Mouse (Mus musculus): ENCODE measurements around the gene Adamts1. TPM values are rescaled to one million over a fixed set of nuclear protein-coding genes. Genes with fewer than 3 reads are reported as not detected.

The Adamts1 gene
- 1 to 10 TPM; 6.5 to 8.2 TPM for total RNA-seq (2021)

DNA sequence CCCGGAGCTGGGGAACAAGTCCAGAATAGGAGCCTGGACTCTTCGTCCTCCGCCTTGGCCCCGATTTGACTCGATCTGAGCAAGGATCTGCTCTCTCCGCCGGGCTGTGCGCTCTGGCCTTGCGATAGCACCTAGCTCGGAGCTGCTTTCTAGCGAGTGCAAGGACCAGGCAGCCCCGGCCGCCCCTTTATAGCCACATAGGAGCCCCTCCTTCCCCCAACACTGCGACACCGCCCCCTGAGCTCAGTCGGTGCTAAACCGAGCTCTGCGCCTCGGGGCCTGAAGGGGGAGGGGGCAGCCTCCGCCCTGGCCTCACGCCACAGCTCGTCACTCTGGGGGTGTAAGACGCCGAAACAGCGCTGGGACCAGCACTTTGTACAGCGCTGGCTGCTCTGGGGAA is at the start of gene Adamts1:
TSS of gene Adamts1 (minus strand) at position 160 of the 400 bp plus-strand sequence.
- peak; percentile 92 for DNase-seq
- intact Hi-C loops (cut with DNase I) = loop anchor here (10.0 kb wide), 1 partner anchor 1592 kb away; no protein-coding TSS in a partner anchor

DNA sequence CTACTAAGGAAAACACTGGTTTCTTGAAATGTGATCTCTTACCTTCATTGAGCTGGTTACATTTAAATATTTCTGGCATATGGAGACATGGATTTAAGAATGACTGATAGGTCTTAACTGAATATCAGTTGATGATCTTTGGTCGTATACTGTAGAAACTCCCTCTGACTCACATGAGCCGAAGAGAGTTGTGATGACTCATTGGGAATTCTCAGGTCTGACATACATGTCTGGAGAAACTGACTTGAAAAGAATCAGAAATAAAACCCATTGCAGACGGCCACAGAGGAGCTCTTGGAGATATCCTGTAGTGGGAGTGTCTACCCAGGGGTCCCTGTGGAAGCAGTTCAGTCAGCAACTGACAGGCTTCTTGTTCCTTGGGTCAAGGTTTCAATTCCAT is 24.2 kb upstream of the Adamts1 start:
- intact Hi-C loops (cut with DNase I) = no loop called here
- no peak for DNase-seq

DNA sequence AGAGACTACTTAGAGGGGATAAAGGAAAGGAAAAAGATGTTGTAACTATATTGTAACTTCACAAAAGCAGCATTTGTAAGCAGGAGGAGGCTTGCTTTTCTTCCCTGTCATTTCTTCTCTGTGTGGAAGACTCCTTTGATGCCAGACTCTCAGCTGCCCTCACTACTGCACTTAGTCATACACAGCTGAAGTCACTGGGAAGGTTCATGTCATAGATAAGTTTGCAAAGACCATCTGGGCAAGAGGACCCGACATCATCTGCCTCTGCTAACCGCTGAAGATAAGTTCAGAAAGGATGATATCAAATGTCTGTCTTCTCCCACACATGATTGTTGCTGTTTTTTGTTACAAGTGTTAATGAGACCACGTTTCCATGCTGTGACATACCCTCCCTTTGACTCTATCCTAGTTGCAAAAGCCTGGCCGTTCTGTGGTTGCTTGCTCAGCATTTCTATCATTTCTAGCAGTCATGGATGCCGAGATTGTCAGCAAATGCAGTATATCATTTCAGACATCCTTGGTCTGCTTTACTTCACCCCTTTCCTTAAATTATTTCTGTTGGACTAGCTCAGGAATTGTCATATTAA is 19.5 kb upstream of the Adamts1 start:
- no peak for DNase-seq
- intact Hi-C loops (cut with DNase I) = no loop called here

DNA sequence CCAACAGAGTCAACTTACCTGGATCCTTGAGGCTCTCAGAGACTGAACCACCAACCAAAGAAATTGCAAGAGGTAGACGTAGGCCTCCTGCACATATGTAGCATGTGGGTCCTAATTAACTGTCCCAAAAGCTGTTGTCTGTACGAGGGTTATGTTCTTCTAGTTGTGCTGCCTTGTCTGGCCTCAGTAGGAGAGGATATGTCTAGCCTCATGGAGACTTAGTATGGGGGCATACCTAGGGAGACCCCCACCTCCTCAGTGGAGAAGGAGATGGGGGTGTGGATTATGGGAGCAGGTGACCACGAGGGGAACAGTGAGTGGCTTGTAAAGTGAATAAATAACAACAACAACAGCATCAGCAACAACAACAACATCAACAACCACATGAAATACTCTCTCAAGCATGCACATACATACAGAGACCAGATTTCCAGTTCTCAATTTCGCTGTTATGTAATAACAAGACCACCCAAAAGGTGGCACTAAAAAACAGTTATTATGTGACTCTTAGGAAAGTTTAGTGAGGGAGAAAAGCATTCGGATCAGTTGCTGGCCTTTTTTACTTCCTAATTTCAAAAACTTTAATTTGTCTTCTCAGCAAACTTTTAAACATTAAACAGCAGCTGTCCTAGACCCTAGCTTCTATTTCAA is 17.0 kb upstream of the Adamts1 start:
- DNase-seq = no peak
- intact Hi-C loops (cut with DNase I) = loop anchor here (1.0 to 5.0 kb wide), 2 partner anchors 482 to 599 kb away; no protein-coding TSS in a partner anchor

DNA sequence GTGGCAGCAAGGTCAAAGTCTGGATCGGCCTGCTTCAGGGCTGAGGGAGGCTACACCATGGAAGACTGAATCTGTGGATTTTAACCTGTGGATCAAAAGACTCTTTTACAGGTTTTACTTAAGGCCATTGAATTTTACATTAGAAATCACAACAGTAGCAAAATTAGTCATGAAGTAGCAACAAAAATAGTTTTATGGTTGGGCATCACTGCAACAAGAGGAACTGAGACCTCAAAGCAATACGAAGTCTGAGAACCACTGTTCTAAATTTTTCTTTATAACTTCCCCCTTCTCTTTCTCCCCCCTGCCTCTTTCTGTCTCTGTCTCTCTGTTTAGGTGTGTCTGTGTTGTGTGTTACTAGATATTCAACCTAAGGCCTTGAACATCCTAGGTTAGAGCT is 11.2 kb upstream of the Adamts1 start:
- intact Hi-C loops (cut with DNase I) = no loop called here
- DNase-seq = no peak

DNA sequence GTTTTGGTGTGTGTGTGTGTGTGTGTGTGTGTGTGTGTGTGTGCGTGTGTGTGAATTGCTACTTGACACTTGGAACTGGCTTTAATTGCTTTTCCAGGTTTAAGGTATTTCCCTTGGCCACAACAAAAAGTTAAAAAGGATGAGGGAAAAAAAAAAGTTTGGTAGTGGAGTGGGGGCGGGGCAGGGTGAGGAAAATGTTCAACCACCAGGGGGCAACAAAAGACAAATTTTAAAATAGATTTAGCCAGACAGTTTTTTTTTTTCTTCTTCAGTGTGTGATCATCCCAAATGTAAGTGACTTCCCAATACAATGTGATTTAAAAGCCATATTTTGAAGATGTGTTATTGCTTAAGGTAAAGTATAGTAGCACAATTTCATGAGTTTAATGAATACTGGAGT is 4.7 kb upstream of the Adamts1 start:
- DNase-seq = peak; percentile 63
- intact Hi-C loops (cut with DNase I) = loop anchor here (2.0 to 10.0 kb wide), 4 partner anchors 835 to 1587 kb away; no protein-coding TSS in a partner anchor

DNA sequence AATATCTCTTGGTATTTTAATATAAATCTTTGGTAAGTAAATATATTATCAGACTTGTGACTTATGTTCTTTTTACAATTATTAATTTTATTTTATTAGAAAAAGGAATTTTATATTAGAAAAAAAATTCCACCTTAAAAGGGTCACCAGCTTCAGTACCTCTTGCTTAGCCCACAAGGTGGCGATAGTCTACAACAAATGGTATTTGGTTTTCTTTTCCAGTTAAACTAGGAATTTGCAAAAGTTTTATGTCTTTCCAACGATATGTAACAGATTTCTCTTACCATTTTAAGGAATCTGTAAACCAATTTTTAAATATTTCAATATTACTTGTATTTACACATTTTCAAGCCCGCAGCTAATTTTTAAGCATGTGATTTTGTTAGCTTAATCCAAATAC is 4.2 kb upstream of the Adamts1 start:
- intact Hi-C loops (cut with DNase I) = loop anchor here (2.0 to 10.0 kb wide), 4 partner anchors 836 to 1588 kb away; no protein-coding TSS in a partner anchor
- DNase-seq = peak; percentile 60

DNA sequence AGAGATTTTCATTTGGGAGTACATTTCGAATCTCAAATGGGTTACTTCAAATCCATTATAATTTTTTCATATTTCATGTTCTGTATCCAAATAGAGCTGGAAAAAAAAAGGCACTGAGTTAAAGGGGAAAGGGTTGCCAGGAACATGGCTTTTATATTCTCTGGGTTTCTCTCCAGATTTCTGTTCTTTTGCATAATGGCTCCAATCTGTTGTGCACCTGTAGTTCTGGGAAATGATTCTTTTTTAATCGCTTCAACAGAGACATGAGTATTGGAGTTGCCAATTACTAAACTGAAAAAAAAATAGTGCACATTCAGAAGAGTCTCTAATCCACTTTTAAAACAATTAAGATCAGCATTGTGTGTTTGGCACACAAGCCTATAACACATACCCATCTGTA is 2.7 kb upstream of the Adamts1 start:
- intact Hi-C loops (cut with DNase I) = loop anchor here (10.0 kb wide), 1 partner anchor 1589 kb away; no protein-coding TSS in a partner anchor
- no peak for DNase-seq

DNA sequence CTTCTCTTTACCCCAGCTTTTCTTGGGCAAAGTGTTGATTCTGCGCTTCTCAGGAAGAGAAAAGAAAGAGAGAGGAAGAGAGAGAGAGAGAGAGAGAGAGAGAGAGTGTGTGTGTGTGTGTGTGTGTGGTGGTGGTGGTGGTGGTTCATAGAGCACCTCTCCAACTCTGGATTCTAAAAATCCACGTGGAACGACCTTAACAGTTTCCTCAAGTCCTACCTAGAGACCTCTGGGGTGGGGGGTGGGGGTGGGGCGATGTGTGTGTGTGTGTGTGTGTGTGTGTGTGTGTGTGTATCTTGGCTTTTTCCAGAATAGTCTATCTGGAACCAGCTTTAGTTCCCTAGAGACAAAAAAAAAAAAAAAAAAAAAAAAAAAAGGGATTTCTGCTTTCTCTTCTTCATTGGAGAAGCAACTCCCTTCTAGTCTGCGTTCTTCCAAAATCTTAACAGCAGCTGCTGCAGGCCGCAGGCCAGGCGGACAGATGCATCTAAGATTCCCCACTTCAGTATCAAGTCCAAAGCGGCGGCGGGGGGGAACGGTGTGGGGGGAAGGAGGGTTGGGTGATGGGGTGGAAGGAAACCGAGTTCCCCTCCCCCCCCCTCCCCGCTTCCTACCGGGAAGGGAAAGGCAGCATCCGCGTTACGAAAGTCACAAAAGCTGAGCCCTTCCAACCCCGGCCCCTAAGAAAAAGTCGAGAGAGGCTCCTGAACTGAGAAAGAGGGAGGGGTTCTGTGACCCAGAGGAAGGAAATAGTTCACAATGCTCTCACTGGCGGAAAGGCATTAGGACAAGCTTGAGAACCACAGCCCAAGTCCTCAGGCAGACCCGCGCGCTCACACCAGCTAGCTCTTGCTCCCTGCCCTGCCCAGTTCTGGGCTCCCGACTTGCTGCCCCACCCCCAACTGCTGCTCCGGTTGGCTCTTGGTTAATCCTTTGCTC is 969 bp upstream of the Adamts1 start:
- DNase-seq = peak; percentile 73

DNA sequence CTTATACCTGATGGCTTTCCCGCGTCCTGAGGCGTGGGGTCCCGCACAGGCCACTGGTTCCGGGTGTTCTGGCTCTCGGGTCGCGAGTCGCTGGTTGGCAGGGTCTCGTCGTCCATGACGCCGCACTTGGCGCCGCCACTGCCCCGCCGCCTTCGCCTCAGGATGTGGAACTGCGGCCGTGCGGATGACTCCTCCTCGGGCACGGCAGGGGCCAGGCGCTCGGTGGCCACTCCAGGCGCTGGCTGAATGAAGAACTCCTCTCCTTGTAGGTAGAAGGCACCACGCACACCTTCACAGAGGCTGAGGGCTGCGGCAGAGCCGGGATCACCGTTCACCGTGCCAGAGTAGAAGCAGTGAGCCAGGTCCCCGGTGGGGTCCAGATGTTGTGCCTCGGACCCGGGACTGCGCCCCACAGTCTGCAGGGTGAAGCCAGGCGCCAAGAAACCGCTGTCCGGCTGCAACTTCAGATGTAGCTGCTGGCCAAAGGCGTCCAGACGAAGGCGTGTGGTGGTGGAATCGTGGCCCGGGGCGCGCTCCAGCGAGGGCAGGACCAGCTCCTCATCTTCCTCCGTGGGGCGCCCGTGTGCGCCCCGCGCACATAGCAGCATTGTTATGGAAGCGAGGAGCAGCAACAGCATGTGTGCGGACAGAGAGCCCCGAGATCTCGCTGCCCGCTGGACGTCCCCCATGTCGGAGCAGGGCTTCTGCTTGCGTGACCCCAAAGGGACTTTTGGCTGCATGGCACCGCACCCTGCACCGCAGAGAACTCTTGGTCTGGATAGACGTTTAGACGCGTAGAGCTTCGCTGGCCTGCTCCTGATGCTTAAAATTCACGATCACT is 722 bp downstream of the Adamts1 start:
- intact Hi-C loops (cut with DNase I) = loop anchor here (10.0 kb wide), 1 partner anchor 1593 kb away; no protein-coding TSS in a partner anchor
- DNase-seq = peak; percentile 63

More for the DNA sequence above, 969 bp upstream of the Adamts1 start:
- intact Hi-C loops (cut with DNase I) = loop anchor here (10.0 kb wide), 1 partner anchor 1591 kb away; no protein-coding TSS in a partner anchor

DNA sequence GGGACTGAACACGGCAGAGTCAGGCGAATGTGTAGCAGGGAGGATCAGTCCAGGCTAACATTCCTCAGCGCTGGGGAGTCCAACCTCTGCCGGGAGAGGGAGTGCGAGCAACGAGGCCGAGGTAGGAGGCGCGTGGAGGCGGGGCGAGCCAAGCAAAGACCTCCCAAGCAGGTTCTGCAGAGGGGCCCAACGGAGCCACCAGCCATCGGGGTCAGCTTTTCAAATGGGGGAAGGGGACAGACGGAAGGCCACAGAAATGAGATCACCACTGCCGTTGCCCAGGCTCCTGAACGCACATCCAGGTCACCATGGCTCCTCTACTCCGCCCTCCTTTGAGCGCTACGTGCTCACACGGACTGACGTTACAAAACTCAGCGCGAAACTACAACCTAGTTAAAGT is 1.7 kb downstream of the Adamts1 start:
- DNase-seq = peak; percentile 81
- intact Hi-C loops (cut with DNase I) = loop anchor here (10.0 kb wide), 1 partner anchor 1594 kb away; no protein-coding TSS in a partner anchor

DNA sequence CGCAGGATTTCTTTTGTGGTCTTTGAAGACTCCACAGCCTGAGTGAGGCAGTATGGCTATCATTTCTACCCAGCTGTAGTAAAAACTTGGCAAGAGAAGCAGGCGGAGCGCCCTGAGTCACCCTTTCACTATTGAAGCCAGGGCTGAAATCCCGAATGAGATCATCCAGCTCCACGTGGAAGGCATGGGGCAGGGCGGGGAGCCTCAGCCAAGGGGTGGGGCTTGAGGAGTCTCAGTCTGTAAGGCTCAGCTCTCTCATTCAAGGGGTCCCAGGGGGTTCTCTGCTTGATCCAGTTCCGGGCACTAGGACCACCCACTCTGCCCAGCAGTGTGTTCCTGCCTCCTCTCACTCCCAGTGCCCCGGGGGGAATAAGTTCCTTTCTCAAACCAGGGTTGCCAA is 2.2 kb downstream of the Adamts1 start:
- intact Hi-C loops (cut with DNase I) = loop anchor here (10.0 kb wide), 1 partner anchor 1594 kb away; no protein-coding TSS in a partner anchor
- DNase-seq = peak; percentile 90

DNA sequence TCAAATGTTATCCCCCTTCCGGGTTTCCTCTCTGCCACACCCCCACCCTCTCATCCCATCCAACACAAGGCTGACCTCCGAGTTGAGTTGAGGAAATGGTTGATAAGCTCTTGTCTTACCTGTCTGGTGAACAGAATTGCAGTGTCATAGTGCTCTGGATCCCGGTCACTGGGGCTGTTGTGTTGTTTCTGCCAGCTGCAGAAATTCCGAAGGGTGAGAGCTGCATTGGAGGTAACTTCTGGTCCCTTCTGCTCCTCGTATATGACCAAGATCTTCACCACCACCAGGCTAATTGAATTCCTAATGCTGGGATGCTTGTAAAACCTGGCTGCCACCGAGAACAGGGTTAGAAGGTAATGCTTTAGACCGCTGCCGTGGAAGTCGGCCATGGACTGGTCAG is 2.9 kb downstream of the Adamts1 start:
- DNase-seq = no peak
- intact Hi-C loops (cut with DNase I) = loop anchor here (10.0 kb wide), 1 partner anchor 1595 kb away; no protein-coding TSS in a partner anchor

DNA sequence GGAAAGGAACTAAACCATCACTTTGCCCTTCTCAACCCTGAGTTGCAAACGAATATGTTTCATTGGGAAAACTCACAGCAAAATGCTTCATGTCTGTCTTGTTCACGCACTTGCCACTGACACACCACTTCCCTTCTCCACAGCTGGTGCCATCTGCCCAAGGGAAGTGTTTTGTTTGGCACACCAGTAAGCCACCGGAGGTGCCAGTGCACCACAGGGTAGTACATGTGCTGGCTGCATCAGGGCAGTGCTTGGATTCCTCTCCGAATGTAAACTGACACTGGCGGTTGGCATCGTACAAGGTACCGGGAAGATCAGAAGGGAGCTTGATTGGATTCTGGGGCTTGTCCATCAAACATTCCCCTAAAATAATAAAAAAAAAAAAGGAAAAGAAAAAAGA is 4.6 kb downstream of the Adamts1 start:
- intact Hi-C loops (cut with DNase I) = no loop called here

DNA sequence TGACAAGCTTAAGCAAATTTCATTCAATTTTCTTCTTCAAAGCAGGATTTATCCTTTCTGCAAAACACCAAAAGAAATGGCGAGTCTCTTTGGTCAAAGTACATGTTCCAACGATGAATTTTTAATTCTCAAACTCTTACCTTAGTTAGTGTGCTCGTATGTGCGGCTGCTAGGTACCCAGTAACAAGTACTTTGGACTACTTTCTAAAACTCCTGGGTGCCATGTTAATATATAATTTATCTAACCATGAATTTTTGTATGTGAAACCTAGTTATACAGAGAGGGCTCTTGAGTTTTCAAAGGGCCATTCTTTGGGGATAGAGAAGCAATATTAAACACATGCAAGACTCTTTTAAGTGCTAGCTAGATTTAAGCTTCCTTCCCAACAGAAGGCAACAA is 5.8 kb downstream of the Adamts1 start:
- intact Hi-C loops (cut with DNase I) = no loop called here
- DNase-seq = no peak

More for the DNA sequence above, 4.6 kb downstream of the Adamts1 start:
- DNase-seq = peak; percentile 57

DNA sequence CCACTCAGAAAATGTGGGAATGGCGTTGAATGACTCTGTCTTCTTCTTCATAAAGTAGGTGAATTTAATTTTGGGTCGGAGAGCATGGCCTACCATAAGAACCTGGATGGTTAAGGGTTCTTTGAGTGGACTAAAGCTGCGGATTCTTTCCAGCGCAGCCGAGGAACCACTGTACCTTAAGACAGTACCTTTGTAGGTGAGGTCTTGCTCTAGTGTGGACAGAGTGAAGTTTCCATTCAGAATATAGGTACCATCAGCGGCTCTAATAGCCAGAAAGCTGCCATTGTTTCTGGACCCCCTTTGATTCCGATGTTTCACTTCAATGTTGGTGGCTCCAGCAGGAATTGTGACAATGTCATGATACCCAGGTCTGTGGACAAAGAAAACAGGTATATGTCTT is 7.2 kb downstream of the Adamts1 start:
- no peak for DNase-seq
- intact Hi-C loops (cut with DNase I) = no loop called here

DNA sequence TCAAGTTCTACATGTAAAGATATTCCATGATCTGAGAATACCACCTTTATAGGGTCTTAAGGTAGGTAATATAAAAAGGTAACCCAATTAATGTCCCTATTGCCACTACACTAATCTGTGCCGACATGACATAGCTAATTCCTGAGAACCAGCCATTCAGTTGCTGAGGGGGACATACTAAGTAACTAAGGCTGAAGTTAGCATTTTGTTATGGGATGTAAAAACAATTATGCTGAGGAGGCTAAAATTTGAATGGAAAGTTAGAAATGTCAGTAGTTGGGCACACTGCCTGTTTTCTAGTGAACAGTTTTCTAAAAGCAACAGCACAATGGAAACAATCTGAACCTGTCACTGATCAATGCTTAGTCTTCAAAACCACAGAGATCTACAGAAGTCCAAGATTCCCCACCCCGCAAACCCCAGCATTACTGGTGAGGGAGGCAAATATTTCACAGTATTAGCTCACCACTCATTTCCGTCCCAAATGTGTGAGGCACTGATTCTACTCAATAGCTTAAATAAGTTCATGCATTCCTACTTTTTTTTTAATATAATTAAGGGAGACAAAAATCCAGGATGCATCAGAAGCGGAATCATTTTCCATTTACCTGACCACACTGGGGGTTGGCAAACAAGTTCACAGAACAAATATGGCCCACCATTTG is 9.6 kb downstream of the Adamts1 start:
- intact Hi-C loops (cut with DNase I) = no loop called here
- DNase-seq = no peak

DNA sequence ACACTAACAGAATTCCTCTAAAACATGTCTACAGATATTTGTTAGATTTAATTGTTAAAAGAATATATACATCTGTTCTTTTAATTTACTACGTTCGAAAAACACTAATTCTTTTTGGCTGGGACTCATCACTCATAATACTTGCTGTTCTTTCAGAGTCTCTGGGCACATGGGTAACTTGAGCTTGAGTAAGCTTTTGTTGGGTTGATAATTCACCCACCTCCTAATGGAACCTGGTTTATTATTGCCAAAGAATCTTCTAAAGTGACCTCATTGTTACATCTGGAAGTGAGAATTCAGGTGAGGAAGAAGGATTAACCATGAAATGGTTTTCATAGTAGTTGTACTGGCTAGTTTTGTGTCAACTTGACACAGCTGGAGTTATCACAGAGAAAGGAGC is 21.8 kb downstream of the Adamts1 start:
- intact Hi-C loops (cut with DNase I) = no loop called here
- DNase-seq = no peak

DNA sequence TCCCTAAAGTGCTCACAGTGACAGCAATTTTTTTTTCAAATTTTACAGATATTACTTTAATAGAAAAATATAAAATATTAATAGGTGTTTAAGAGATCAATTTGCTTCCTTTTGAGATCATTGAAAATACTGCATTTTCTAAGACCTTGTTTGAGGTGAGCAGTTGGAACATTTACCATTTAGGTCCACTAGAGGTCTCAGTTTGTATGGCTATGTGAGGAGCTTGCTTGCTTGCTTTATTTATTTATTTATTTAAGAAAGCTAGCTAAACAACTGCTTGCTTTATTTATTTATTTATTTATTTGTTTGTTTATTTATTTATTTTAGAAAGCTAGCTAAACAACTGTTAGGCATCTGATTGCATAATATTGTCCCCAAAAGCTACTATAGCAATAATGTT is 23.1 kb downstream of the Adamts1 start:
- intact Hi-C loops (cut with DNase I) = no loop called here
- DNase-seq = no peak

Measured in left cerebral cortex, postnatal 4 days (tissue).